7 mouse cellular contexts compared by ENCODE assay signal in genomic region chr4:97775494-97776265, GRCm38 (mm10). TPM values are rescaled to one million over a fixed set of nuclear protein-coding genes. Genes with fewer than 3 reads are reported as not detected.
DNase-seq lines count a peak whose midpoint lies in the region; ATAC-seq and TF ChIP-seq lines count a peak whose summit lies in the region.

No protein-coding gene starts in this region.

- H3K9me3 ChIP-seq in heart, embryonic 14.5 days (ENCODE audit: control insufficient read depth, low read length) = no peaks in the 10 kb centered on the region
- H3K9me3 ChIP-seq in limb, embryonic 11.5 days (ENCODE audit: control insufficient read depth, low read length) = no peaks in the 10 kb centered on the region

- H3K4me1 ChIP-seq in heart, embryonic 14.5 days (ENCODE audit: control insufficient read depth in 2 of 2, insufficient read depth in 2 of 2, low read length in 2 of 2) = peaks cover 0 to 23% of the 10 kb centered on the region in 2 experiments; a peak in 3 of 4 replicates
- H3K4me1 ChIP-seq in limb, embryonic 11.5 days (ENCODE audit: control insufficient read depth, insufficient read depth, low read length) = peaks cover 17% of the 10 kb centered on the region; the same call in 1 of the 2 replicates
- H3K4me1 ChIP-seq in olfactory bulb, adult 2 months (ENCODE audit: control insufficient read depth, insufficient read depth, low read length) = peaks cover 7% of the 10 kb centered on the region; the same call in 1 of the 2 replicates

- TF ChIP-seq POLR2A in olfactory bulb, adult 2 months (IDR thresholded peaks at IDR 0.05; ENCODE audit: insufficient read depth, low read depth, low read length) = no peak

- peak; percentile 45 for DNase-seq in 3134 (ENCODE audit: extremely low read depth, insufficient read length, low spot score)
- DNase-seq in 3T3-L1 (ENCODE audit: low read depth, low spot score) = peak; percentile 39
- peak; percentile 44 for DNase-seq in limb, embryonic 11.5 days (ENCODE audit: low spot score)
- no peak for DNase-seq in yolk sac, embryonic 10.5 days (ENCODE audit: low spot score)
- DNase-seq in layer of hippocampus, adult 9-11 months = no peak

- TF ChIP-seq CTCF in olfactory bulb, adult 2 months (IDR thresholded peaks at IDR 0.05; ENCODE audit: insufficient read depth, low read depth, low read length) = no peak

- H3K9ac ChIP-seq in heart, embryonic 14.5 days (ENCODE audit: low read length) = peak overlapping the region; percentile 99
- no peak overlapping the region; the same call in none of the 2 replicates for H3K9ac ChIP-seq in limb, embryonic 11.5 days (ENCODE audit: low read length)

- under 1% methylated on average over 20 of the region's 20 CpGs for WGBS in heart, embryonic 14.5 days
- under 1% methylated on average over 20 of the region's 20 CpGs for WGBS in limb, embryonic 11.5 days
- WGBS in olfactory bulb, adult 2 months = 8% methylated on average over 20 of the region's 20 CpGs

- no peaks in the 10 kb centered on the region for H3K27me3 ChIP-seq in heart, embryonic 14.5 days (ENCODE audit: control insufficient read depth, insufficient read depth, low read length)
- no peaks in the 10 kb centered on the region for H3K27me3 ChIP-seq in limb, embryonic 11.5 days (ENCODE audit: control insufficient read depth, insufficient read depth, low read length)

- H3K36me3 ChIP-seq in heart, embryonic 14.5 days (ENCODE audit: control insufficient read depth, insufficient read depth, low read length) = no peaks in the 10 kb centered on the region
- no peaks in the 10 kb centered on the region for H3K36me3 ChIP-seq in limb, embryonic 11.5 days (ENCODE audit: control insufficient read depth, insufficient read depth, low read length)

- peak overlapping the region; percentile 34 to 98 for H3K4me3 ChIP-seq in heart, embryonic 14.5 days (ENCODE audit: control insufficient read depth in 1 of 2, insufficient read depth in 1 of 2, low read depth in 1 of 2, low read length in 2 of 2)
- H3K4me3 ChIP-seq in limb, embryonic 11.5 days (ENCODE audit: low read depth, low read length) = peak overlapping the region; percentile 21
- no peak overlapping the region for H3K4me3 ChIP-seq in olfactory bulb, adult 2 months (ENCODE audit: insufficient read depth, low read depth, low read length)

- peak overlapping the region; percentile 91 to 98 for H3K27ac ChIP-seq in heart, embryonic 14.5 days (replicated peaks in 1 of 2; ENCODE audit: control insufficient read depth in 1 of 2, insufficient read depth in 1 of 2, low read depth in 2 of 2, low read length in 2 of 2)
- H3K27ac ChIP-seq in limb, embryonic 11.5 days (replicated peaks; ENCODE audit: low read depth, low read length) = no peak overlapping the region
- H3K27ac ChIP-seq in olfactory bulb, adult 2 months (ENCODE audit: insufficient read depth, low read depth, low read length) = 0 out of 2 replicates have a peak overlapping the region, but pooled peaks have one; percentile 66

- ATAC-seq in heart, embryonic 14.5 days (ENCODE audit: insufficient number of reproducible peaks, insufficient read depth, low FRiP score, low read depth) = no peak
- ATAC-seq in limb, embryonic 11.5 days (ENCODE audit: insufficient number of reproducible peaks, low FRiP score, low TSS enrichment, low read depth) = no peak

- H3K4me2 ChIP-seq in heart, embryonic 14.5 days (ENCODE audit: low read length) = peak overlapping the region; percentile 82
- H3K4me2 ChIP-seq in limb, embryonic 11.5 days (ENCODE audit: low read depth, severe bottlenecking) = peak overlapping the region; percentile 44

RNA-seq across cellular contexts. Expression of gene E130114P18Rik, which starts 2.2 kb away (rescaled TPM):
- 0.57 and 0.59 TPM in 2 replicates for polyA plus RNA-seq in heart, embryonic 14.5 days (2014; fragmentation: Nextera tagmentation; extraction: Ambion mirVana)
- 8.0 and 10.1 TPM in 2 replicates for polyA plus RNA-seq in limb, embryonic 11.5 days (2014; fragmentation: Nextera tagmentation; extraction: Ambion mirVana)
- not detected in 2 replicates for polyA plus RNA-seq in olfactory bulb, adult 2 months (2012; ENCODE audit: insufficient read depth, insufficient read length, low replicate concordance, missing spikeins)

RNA-seq across cellular contexts. Expression of gene Nfia, which starts 3.1 kb away (rescaled TPM):
- polyA plus RNA-seq in heart, embryonic 14.5 days (2014; fragmentation: Nextera tagmentation; extraction: Ambion mirVana) = 50.9 and 54.3 TPM in 2 replicates
- polyA plus RNA-seq in limb, embryonic 11.5 days (2014; fragmentation: Nextera tagmentation; extraction: Ambion mirVana) = 27.6 and 32.1 TPM in 2 replicates
- polyA plus RNA-seq in olfactory bulb, adult 2 months (2012; ENCODE audit: insufficient read depth, insufficient read length, low replicate concordance, missing spikeins) = not detected in 2 replicates

Comparison
In these comparisons a context has a peak if more than half of its experiments do, and no peak if none do; other contexts are left out.
1. DNase-seq: peak in 3134 (single experiment), 3T3-L1 (single experiment) and limb, embryonic 11.5 days (single experiment); none in yolk sac, embryonic 10.5 days (single experiment) and layer of hippocampus, adult 9-11 months (single experiment).